Mouse (Mus musculus): ENCODE data around the gene Gm38392. TPM values are rescaled to one million over a fixed set of nuclear protein-coding genes. Genes with fewer than 3 reads are reported as not detected.

Gm38392 gene
- total and polyA plus RNA-seq, 2 experiments from 2014 or later, result 0.16 TPM; not detected in 1

- TF ChIP-seq CTCF (IDR thresholded peaks at IDR 0.05; ENCODE audit: low read depth), result no peak
- no peak overlapping the region for H3K4me3 ChIP-seq (ENCODE audit: low read depth, low read length)
- H3K9ac ChIP-seq, result no peak overlapping the region
- H3K9me3 ChIP-seq (ENCODE audit: low read length), result no peaks in the 10 kb centered on the region
- peak; percentile 52 for DNase-seq
- H3K36me3 ChIP-seq (ENCODE audit: insufficient read depth), result peaks cover 56% of the 10 kb centered on the region
- H3K4me1 ChIP-seq (ENCODE audit: insufficient read depth), result peaks cover 56% of the 10 kb centered on the region
- no peaks in the 10 kb centered on the region for H3K27me3 ChIP-seq (ENCODE audit: insufficient read depth, low read length)
- no peak overlapping the region for H3K4me2 ChIP-seq (ENCODE audit: low read depth)
- H3K27ac ChIP-seq (ENCODE audit: low read depth, low read length), result peak overlapping the region; percentile 95
- no peak for ATAC-seq
- WGBS, result 42% methylated on average over 6 of the region's 6 CpGs
Observed at GRCm38 (mm10) chr3:88229526-88229925, 57.5 kb downstream of the Gm38392 start.

GRCm38 (mm10) chr3:88228906-88229305, 58.1 kb downstream of the Gm38392 start:
- no peaks in the 10 kb centered on the region for H3K9me3 ChIP-seq (ENCODE audit: low read length)
- ATAC-seq (no peak), DNase-seq (peak; percentile 33)
- TF ChIP-seq CTCF (IDR thresholded peaks at IDR 0.05; ENCODE audit: low read depth), result no peak
- no peaks in the 10 kb centered on the region for H3K27me3 ChIP-seq (ENCODE audit: insufficient read depth, low read length)
- no peak overlapping the region for H3K4me3 ChIP-seq (ENCODE audit: low read depth, low read length)
- H3K9ac ChIP-seq, result 0 out of 2 replicates have a peak overlapping the region, but pooled peaks have one; percentile 31
- H3K36me3 ChIP-seq (ENCODE audit: insufficient read depth), result peaks cover 62% of the 10 kb centered on the region
- H3K27ac ChIP-seq (ENCODE audit: low read depth, low read length), result peak overlapping the region; percentile 95
- peaks cover 62% of the 10 kb centered on the region for H3K4me1 ChIP-seq (ENCODE audit: insufficient read depth)
- WGBS, result 37% methylated on average over 4 of the region's 4 CpGs
- no peak overlapping the region for H3K4me2 ChIP-seq (ENCODE audit: low read depth)

DNA sequence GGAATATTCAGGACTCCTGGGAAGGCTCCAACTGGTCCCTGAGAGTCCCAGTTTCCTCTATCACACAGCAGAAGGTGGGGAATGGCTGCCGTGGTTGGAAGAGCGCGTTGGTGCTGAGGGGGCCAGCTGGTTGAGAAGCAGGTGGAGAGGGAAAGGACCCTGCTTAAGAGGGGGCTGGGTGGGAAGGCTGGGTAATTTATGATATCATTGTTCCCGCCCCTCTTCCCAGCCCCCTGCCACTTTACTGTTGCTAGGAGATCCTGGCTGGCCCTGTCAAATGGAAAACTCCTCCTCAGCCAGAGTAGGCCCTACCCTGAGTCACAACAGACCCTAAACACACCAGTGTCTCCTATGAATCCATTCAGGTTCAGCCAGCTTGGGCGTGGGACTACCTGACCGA, 59.0 kb downstream of the Gm38392 start:
- no peak overlapping the region for H3K4me3 ChIP-seq (ENCODE audit: low read depth, low read length)
- H3K27ac ChIP-seq (ENCODE audit: low read depth, low read length), result peak overlapping the region; percentile 95
- no peak for TF ChIP-seq CTCF (IDR thresholded peaks at IDR 0.05; ENCODE audit: low read depth)
- DNase-seq (peak; percentile 77), ATAC-seq (peak; percentile 16; the same call in 1 of the 2 replicates)
- no peaks in the 10 kb centered on the region for H3K9me3 ChIP-seq (ENCODE audit: low read length)
- peaks cover 71% of the 10 kb centered on the region for H3K36me3 ChIP-seq (ENCODE audit: insufficient read depth)
- no peaks in the 10 kb centered on the region for H3K27me3 ChIP-seq (ENCODE audit: insufficient read depth, low read length)
- 7% methylated on average over 6 of the region's 6 CpGs for WGBS
- peaks cover 65% of the 10 kb centered on the region for H3K4me1 ChIP-seq (ENCODE audit: insufficient read depth)
- H3K9ac ChIP-seq, result 0 out of 2 replicates have a peak overlapping the region, but pooled peaks have one; percentile 25
- no peak overlapping the region for H3K4me2 ChIP-seq (ENCODE audit: low read depth)

DNA sequence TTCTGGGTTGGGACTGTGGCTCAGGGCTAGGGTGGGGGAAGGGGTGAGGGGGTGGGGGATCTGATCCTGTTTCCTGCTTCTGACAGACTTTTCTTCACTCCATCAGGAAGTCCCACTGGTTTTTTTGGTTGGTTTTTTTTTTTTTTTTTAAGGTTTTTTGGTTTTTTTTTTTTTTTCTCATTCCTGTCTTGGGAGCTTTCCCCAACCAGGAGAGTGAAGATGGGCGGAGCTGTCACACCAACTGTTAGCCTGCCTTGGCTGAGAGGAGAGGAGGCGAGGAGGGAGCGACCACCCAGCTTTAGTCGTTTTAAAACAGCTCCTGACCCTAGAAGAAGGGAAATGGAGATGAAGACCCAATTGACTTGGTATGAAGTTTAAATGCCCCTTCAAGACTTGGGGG, 59.8 kb downstream of the Gm38392 start:
- Histone ChIP-seq H3K36me3 (ENCODE audit: insufficient read depth) (peaks cover 77% of the 10 kb centered on the region), H3K4me2 (ENCODE audit: low read depth) (no peak overlapping the region), H3K4me1 (ENCODE audit: insufficient read depth) (peaks cover 72% of the 10 kb centered on the region), H3K9me3 (ENCODE audit: low read length) (no peaks in the 10 kb centered on the region), H3K4me3 (ENCODE audit: low read depth, low read length) (no peak overlapping the region), H3K9ac (no peak overlapping the region), H3K27me3 (ENCODE audit: insufficient read depth, low read length) (no peaks in the 10 kb centered on the region), H3K27ac (ENCODE audit: low read depth, low read length) (peak overlapping the region; percentile 95)
- no peak for TF ChIP-seq CTCF (IDR thresholded peaks at IDR 0.05; ENCODE audit: low read depth)
- WGBS, result 29% methylated on average over 4 of the region's 4 CpGs
- DNase-seq (peak; percentile 48), ATAC-seq (no peak)

DNA sequence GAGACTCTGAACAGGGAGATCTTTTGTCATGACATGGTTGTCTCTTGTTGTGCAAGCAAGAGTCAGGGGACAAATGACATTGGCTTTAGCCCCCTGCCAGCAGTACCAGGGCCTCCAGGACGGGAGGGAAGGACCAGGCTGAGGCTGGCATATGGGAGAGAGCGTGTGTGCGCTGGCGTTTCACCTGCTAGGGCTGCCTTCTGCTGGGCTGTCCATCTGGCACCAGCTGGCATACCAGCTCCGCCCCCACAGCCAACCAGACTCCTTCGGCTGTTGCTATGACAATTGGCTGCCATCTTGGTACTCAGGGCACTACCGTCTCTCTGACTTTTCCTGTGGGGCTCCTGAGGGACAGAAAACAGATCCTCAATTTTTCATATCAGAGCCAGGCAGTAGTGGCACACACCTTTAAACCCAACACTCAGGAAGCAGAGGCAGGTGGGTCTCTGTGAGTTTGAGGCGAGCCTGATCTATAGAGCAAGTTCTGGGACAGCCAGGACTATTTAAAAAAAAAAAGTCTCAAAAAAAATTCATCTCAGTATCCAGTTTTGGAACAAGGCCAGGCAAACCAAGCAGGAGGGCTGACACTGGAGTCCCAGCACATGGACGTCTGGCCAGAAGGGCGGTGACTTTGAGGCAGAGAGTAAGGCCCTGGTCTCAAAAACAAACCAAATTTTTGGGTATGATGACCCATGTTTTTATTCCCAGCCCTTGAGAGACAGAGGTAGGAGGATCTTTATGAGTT, 60.7 kb downstream of the Gm38392 start:
- no peak for TF ChIP-seq CTCF (IDR thresholded peaks at IDR 0.05; ENCODE audit: low read depth)
- H3K36me3 ChIP-seq (ENCODE audit: insufficient read depth), result peaks cover 82% of the 10 kb centered on the region
- WGBS, result 35% methylated on average over 10 of the region's 10 CpGs
- no peaks in the 10 kb centered on the region for H3K27me3 ChIP-seq (ENCODE audit: insufficient read depth, low read length)
- peak; percentile 85 for DNase-seq
- H3K27ac ChIP-seq (ENCODE audit: low read depth, low read length), result peak overlapping the region; percentile 95
- H3K4me3 ChIP-seq (ENCODE audit: low read depth, low read length), result no peak overlapping the region
- no peak overlapping the region for H3K4me2 ChIP-seq (ENCODE audit: low read depth)
- ATAC-seq, result peak; percentile 14
- no peaks in the 10 kb centered on the region for H3K9me3 ChIP-seq (ENCODE audit: low read length)
- H3K4me1 ChIP-seq (ENCODE audit: insufficient read depth), result peaks cover 72% of the 10 kb centered on the region
- peak overlapping the region; percentile 40 for H3K9ac ChIP-seq

- peak overlapping the region; percentile 95 for H3K27ac ChIP-seq (ENCODE audit: low read depth, low read length)
- H3K4me2 ChIP-seq (ENCODE audit: low read depth), result no peak overlapping the region
- DNase-seq (no peak), ATAC-seq (no peak)
- TF ChIP-seq CTCF (IDR thresholded peaks at IDR 0.05; ENCODE audit: low read depth), result no peak
- H3K27me3 ChIP-seq (ENCODE audit: insufficient read depth, low read length), result no peaks in the 10 kb centered on the region
- no peak overlapping the region for H3K4me3 ChIP-seq (ENCODE audit: low read depth, low read length)
- H3K9me3 ChIP-seq (ENCODE audit: low read length), result no peaks in the 10 kb centered on the region
- H3K4me1 ChIP-seq (ENCODE audit: insufficient read depth), result peaks cover 71% of the 10 kb centered on the region
- whole genome bisulfite sequencing, result 47% methylated on average over 2 of the region's 2 CpGs
- peaks cover 86% of the 10 kb centered on the region for H3K36me3 ChIP-seq (ENCODE audit: insufficient read depth)
- H3K9ac ChIP-seq, result peak overlapping the region; percentile 40
Observed at GRCm38 (mm10) chr3:88224929-88225328, 62.1 kb downstream of the Gm38392 start.

DNA sequence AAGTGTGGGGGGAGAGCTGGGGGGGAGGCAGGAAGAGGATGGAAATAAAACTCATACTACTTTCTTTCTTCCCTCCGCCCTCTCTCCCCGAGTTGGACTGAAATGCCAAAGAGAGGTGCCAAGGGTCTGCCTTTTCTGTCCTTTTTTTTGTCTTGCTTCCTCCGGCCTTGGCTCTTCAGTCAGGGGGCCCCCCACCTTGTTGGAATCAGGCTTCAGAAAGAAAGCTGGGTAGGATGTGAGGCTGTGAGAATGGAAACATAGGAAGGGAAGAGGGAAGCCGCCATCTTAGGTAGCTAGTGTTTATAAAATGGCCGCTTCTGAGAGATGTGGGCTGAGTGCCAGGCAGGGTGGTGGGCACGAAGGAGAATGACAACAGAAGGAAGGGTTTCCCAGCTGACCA, 64.6 kb downstream of the Gm38392 start:
- Histone ChIP-seq H3K9ac (peak overlapping the region; percentile 32), H3K4me2 (ENCODE audit: low read depth) (peak overlapping the region; percentile 97), H3K4me3 (ENCODE audit: low read depth, low read length) (no peak overlapping the region), H3K27ac (ENCODE audit: low read depth, low read length) (peak overlapping the region; percentile 95), H3K9me3 (ENCODE audit: low read length) (no peaks in the 10 kb centered on the region), H3K27me3 (ENCODE audit: insufficient read depth, low read length) (no peaks in the 10 kb centered on the region), H3K36me3 (ENCODE audit: insufficient read depth) (peaks cover 71% of the 10 kb centered on the region), H3K4me1 (ENCODE audit: insufficient read depth) (peaks cover 73% of the 10 kb centered on the region)
- DNase-seq (peak; percentile 86), ATAC-seq (peak; percentile 30)
- WGBS, result 19% methylated on average over 6 of the region's 6 CpGs
- TF ChIP-seq CTCF (IDR thresholded peaks at IDR 0.05; ENCODE audit: low read depth), result no peak

Data from forebrain, postnatal 0 days (tissue).